Mouse (Mus musculus): ENCODE measurements around the gene Dnajc21.

GRCm38 (mm10) chr15:10470151-10470831 lies at the start of gene Dnajc21:
- TF ChIP-seq CTCF (IDR thresholded peaks at IDR 0.05; ENCODE audit: borderline replicate concordance, insufficient read depth, low read length), result no peak
- peak; percentile 89 for TF ChIP-seq POLR2A (IDR thresholded peaks at IDR 0.05; ENCODE audit: low read depth, low read length)
